Mouse (Mus musculus): ENCODE results near the gene Acox1. TPM values are rescaled to one million over a fixed set of nuclear protein-coding genes. Genes with fewer than 3 reads are reported as not detected.

The Acox1 gene
- polyA plus RNA-seq, 1 experiment from 2014 or later: 29.0 TPM

DNA sequence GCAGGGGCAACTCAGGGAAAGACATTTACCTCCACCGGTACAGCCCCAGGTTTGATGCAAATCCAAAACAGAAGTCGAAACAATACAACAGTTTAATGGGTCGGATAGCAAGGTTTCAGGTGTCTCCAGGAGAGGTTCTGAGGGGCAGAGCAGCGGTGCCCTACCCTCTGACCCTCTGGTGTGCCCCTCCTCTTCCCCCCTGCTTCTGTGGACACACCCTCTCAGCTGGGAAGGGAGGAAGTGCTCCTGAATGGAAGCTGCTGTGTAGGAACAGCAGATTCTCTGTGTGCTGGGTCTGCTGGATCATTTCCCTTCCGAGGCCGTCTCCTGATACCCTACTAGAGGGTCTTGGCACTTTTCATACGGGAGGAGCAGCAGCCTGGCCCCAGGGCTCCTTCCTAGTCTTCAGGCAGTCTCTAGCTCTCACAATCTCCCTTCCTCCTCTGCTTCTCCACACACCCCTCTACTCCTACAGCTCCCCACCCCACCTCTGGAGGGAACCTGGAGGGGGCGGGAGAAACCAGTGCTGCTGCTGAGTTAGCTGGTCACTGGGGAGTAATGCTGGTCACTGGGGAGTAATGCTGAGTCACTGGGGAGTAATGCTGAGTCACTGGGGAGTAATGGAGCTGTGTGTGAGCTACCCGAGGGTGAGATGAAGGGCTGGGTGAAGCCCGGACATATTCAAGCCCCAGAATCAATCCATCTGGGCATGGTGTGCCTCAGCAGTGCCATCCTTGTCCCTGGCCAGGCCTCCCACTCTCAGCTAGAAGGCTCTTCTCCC is 56.4 kb downstream of the Acox1 start:
- no peaks in the 10 kb centered on the region for H3K9me3 ChIP-seq
- 57% methylated on average over 10 of the region's 10 CpGs for WGBS
- peaks cover 15% of the 10 kb centered on the region for H3K4me1 ChIP-seq
- peak overlapping the region; percentile 14; the same call in 1 of the 2 replicates for H3K4me2 ChIP-seq
- H3K27me3 ChIP-seq (replicated peaks): no peaks in the 10 kb centered on the region
- peaks cover 59% of the 10 kb centered on the region for H3K36me3 ChIP-seq
- no peak overlapping the region for H3K4me3 ChIP-seq
- peak overlapping the region; percentile 20 for H3K27ac ChIP-seq (replicated peaks)
- H3K9ac ChIP-seq: 0 out of 2 replicates have a peak overlapping the region, but pooled peaks have one; percentile 40
- peak; percentile 65 for ATAC-seq (ENCODE audit: extremely low read depth, insufficient number of reproducible peaks, low FRiP score, low TSS enrichment)

DNA sequence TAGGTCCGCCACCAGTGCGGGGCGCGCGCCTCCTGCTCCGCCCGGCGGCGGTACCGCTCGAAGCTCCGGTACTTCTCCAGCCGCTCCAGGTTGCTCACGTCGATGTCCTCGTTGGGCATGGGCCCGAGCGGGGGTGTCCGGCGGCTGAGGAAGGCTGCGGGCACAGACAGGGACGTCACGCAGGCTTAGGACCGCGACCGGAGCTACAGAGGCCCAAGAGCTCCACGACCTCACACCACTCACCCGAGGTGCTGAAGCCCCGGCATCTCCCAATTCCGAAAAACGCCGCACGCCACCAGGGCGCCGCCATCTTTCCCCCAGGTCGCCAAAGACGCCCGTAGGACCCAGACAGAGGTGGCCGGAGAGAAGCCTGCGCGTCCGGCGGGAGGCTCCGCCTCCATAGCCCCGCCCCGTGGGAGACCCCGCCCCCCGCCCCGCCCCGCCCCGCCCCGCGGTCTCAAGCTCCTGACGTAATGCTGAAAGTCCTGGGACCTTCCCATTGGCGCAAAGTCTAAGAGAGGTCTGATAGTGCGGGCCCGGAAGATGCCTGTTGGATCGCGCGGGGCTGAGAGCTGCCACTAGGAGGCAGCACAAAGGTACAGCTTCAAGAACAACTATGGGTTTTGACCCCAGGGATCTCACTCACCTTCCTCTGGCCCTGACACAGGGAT is 60.2 kb downstream of the Acox1 start, which contains the start of gene Mrpl38:
Gene Mrpl38, minus strand, starts transcription at position 401 of the 671 bp plus-strand sequence.
- no peaks in the 10 kb centered on the region for H3K9me3 ChIP-seq
- WGBS: under 1% methylated on average over 60 of the region's 60 CpGs
- H3K4me1 ChIP-seq: peaks cover 17% of the 10 kb centered on the region
- peak within 1 kb of the TSS; percentile 81 for H3K4me3 ChIP-seq
- H3K4me2 ChIP-seq: peak within 1 kb of the TSS; percentile 89
- peaks cover 49% of the 10 kb centered on the region for H3K36me3 ChIP-seq
- H3K27me3 ChIP-seq (replicated peaks): no peaks in the 10 kb centered on the region
- peak within 1 kb of the TSS; percentile 95 for H3K9ac ChIP-seq
- peak; percentile 87 for ATAC-seq (ENCODE audit: extremely low read depth, insufficient number of reproducible peaks, low FRiP score, low TSS enrichment)
- H3K27ac ChIP-seq (replicated peaks): peak within 1 kb of the TSS; percentile 80

GRCm38 (mm10) chr11:116138096-116138467 is 60.8 kb downstream of the Acox1 start:
- Histone ChIP-seq H3K9me3 (no peaks in the 10 kb centered on the region), H3K27ac (replicated peaks) (peak overlapping the region; percentile 80), H3K27me3 (replicated peaks) (no peaks in the 10 kb centered on the region), H3K9ac (peak overlapping the region; percentile 95), H3K4me2 (peak overlapping the region; percentile 89), H3K36me3 (peaks cover 49% of the 10 kb centered on the region), H3K4me1 (peaks cover 17% of the 10 kb centered on the region), H3K4me3 (peak overlapping the region; percentile 81)
- ATAC-seq (ENCODE audit: extremely low read depth, insufficient number of reproducible peaks, low FRiP score, low TSS enrichment): no peak
- under 1% methylated on average over 20 of the region's 20 CpGs for WGBS

GRCm38 (mm10) chr11:116134171-116134570 is 64.7 kb downstream of the Acox1 start:
- H3K9me3 ChIP-seq: no peaks in the 10 kb centered on the region
- ATAC-seq (ENCODE audit: extremely low read depth, insufficient number of reproducible peaks, low FRiP score, low TSS enrichment): no peak
- H3K36me3 ChIP-seq: peaks cover 51% of the 10 kb centered on the region
- H3K9ac ChIP-seq: no peak overlapping the region
- peaks cover 34% of the 10 kb centered on the region for H3K4me1 ChIP-seq
- H3K27me3 ChIP-seq (replicated peaks): no peaks in the 10 kb centered on the region
- H3K4me2 ChIP-seq: no peak overlapping the region
- H3K4me3 ChIP-seq: no peak overlapping the region
- WGBS: 77% methylated on average over 10 of the region's 10 CpGs
- no peak overlapping the region for H3K27ac ChIP-seq (replicated peaks)

DNA sequence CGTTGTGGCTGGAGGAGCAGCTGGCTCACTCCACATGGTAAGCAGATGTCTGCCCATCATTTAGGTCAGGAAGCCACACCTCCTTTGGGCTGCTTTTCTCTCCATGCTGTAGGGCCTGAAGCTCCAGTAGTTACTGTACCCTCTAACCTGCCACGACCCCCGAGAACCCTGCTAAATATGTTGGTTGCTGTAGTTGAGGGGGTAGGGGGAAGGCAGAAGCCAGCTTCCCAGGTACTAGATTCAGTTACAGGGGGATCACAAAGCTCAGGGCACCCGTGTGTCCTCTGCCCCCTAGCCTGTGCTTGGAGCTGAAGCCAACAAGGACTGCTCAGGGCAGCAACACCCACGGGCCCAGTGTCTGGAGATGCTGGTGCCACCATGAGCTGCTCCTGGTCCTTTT is 65.3 kb downstream of the Acox1 start:
- Histone ChIP-seq H3K4me2 (no peak overlapping the region), H3K27ac (replicated peaks) (no peak overlapping the region), H3K27me3 (replicated peaks) (no peaks in the 10 kb centered on the region), H3K4me1 (peaks cover 32% of the 10 kb centered on the region), H3K9ac (peak overlapping the region; percentile 33; the same call in 1 of the 2 replicates), H3K9me3 (no peaks in the 10 kb centered on the region), H3K4me3 (no peak overlapping the region), H3K36me3 (peaks cover 51% of the 10 kb centered on the region)
- 70% methylated on average over 5 of the region's 5 CpGs for WGBS
- no peak for ATAC-seq (ENCODE audit: extremely low read depth, insufficient number of reproducible peaks, low FRiP score, low TSS enrichment)

DNA sequence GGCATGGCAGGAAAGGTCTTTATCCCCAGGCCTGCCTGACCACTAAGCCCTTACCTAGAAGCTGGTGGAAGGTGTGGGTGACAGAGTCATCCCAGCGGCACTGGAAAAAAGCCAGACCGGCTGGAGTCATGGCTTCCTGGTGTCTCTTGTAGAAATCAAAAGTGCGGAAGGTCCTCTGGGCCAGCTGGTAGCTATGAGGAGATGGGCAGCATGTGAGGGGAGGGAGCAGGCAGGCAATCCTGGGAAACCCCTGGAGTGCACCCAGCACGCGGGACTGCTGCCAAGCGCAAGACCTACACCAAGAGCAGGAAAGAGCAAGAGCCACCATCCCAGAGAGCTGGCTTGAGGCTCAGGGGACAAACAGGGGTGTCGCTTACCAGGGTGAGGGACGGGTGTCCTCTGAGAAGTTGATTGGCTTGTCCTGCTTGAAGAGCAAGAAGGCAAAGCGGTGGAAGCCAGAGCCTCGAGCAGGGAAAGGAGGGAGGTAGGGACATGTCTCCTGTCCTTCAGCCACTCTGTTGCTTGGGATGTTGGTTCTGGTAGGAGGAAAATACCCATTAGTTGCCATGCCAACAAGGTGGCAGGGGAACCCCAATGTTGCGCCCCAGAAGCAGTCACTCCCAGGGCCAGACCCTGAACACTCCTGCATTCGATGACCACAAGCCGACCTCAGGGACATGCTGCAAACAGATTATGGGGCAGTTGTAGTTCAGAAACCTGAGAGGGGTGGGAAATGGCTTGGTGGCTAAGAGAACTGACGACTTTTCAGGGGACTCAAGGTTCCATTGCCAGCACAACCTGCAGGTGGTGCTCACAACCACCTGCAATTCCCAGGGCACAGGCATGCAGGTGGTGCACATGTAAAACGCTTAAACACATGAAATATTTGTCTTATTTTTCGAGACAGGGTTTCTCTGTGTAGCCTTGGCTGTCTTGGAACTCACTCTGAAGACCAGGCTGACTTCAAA is 66.2 kb downstream of the Acox1 start:
- Histone ChIP-seq H3K9me3 (no peaks in the 10 kb centered on the region), H3K27ac (replicated peaks) (no peak overlapping the region), H3K4me2 (no peak overlapping the region), H3K4me1 (peaks cover 32% of the 10 kb centered on the region), H3K27me3 (replicated peaks) (no peaks in the 10 kb centered on the region), H3K9ac (no peak overlapping the region), H3K36me3 (peaks cover 51% of the 10 kb centered on the region), H3K4me3 (no peak overlapping the region)
- ATAC-seq (ENCODE audit: extremely low read depth, insufficient number of reproducible peaks, low FRiP score, low TSS enrichment): no peak
- WGBS: 81% methylated on average over 16 of the region's 16 CpGs

- Histone ChIP-seq H3K9ac (peak overlapping the region; percentile 90), H3K4me2 (peak overlapping the region; percentile 79), H3K27me3 (replicated peaks) (no peaks in the 10 kb centered on the region), H3K36me3 (peaks cover 57% of the 10 kb centered on the region), H3K27ac (replicated peaks) (peak overlapping the region; percentile 96), H3K4me3 (peak overlapping the region; percentile 73), H3K4me1 (peaks cover 38% of the 10 kb centered on the region), H3K9me3 (no peaks in the 10 kb centered on the region)
- 77% methylated on average over 15 of the region's 15 CpGs for WGBS
- ATAC-seq (ENCODE audit: extremely low read depth, insufficient number of reproducible peaks, low FRiP score, low TSS enrichment): no peak
Observed at GRCm38 (mm10) chr11:116131349-116132170, 67.3 kb downstream of the Acox1 start.

- H3K9ac ChIP-seq: peak within 1 kb of the TSS; percentile 90
- H3K36me3 ChIP-seq: peaks cover 59% of the 10 kb centered on the region
- WGBS: under 1% methylated on average over 69 of the region's 69 CpGs
- no peaks in the 10 kb centered on the region for H3K27me3 ChIP-seq (replicated peaks)
- peak within 1 kb of the TSS; percentile 73 for H3K4me3 ChIP-seq
- ATAC-seq (ENCODE audit: extremely low read depth, insufficient number of reproducible peaks, low FRiP score, low TSS enrichment): peak; percentile 59
- H3K4me2 ChIP-seq: peak within 1 kb of the TSS; percentile 79
- peak within 1 kb of the TSS; percentile 96 for H3K27ac ChIP-seq (replicated peaks)
- peaks cover 38% of the 10 kb centered on the region for H3K4me1 ChIP-seq
- H3K9me3 ChIP-seq: no peaks in the 10 kb centered on the region
Observed at GRCm38 (mm10) chr11:116130488-116131205, 68.2 kb downstream of the Acox1 start, which contains the start of gene Trim65. Trim65 (minus strand) TSS chr11:116131128.

GRCm38 (mm10) chr11:116129993-116130487 is 68.8 kb downstream of the Acox1 start:
- Histone ChIP-seq H3K4me1 (peaks cover 38% of the 10 kb centered on the region), H3K36me3 (peaks cover 59% of the 10 kb centered on the region), H3K4me3 (peak overlapping the region; percentile 73), H3K27ac (replicated peaks) (peak overlapping the region; percentile 96), H3K4me2 (peak overlapping the region; percentile 79), H3K9me3 (no peaks in the 10 kb centered on the region), H3K27me3 (replicated peaks) (no peaks in the 10 kb centered on the region), H3K9ac (peak overlapping the region; percentile 90)
- WGBS: 38% methylated on average over 8 of the region's 8 CpGs
- no peak for ATAC-seq (ENCODE audit: extremely low read depth, insufficient number of reproducible peaks, low FRiP score, low TSS enrichment)

Measured in heart, embryonic 13.5 days (tissue).